Mouse (Mus musculus) heart, adult 2 months (tissue): ENCODE results near the gene 1110008L16Rik. TPM values are rescaled to one million over a fixed set of nuclear protein-coding genes. Genes with fewer than 3 reads are reported as not detected.
"Not testable (repeated sequence)": the region's sequence is repeated elsewhere in the genome, so short reads cannot be mapped to it uniquely, and the experiment has no call there.

Source experiments
- DNase-seq, 2 experiments: peaks; one replicate each; pipeline ENCODE4 v3.0.0; 2021
- H3K27ac ChIP-seq: fragments of 200-600 bp; 2 replicates; pipeline ENCODE4 v1.8.1; 2022
- H3K27me3 ChIP-seq: fragments of 200-500 bp; 2 replicates; pipeline ENCODE4 v1.6.1; 2012; ENCODE audit warnings: mild to moderate bottlenecking, low read length, inconsistent platforms, mixed read lengths; ENCODE audit not compliant: control insufficient read depth, insufficient read depth
- H3K36me3 ChIP-seq: fragments of 200-500 bp; 2 replicates; pipeline ENCODE4 v1.6.1; 2012; ENCODE audit warnings: low read length, inconsistent platforms; ENCODE audit not compliant: control insufficient read depth, insufficient read depth
- H3K4me1 ChIP-seq: fragments of 200-500 bp; 2 replicates; pipeline ENCODE4 v1.6.1; 2011; ENCODE audit warnings: low read length; ENCODE audit not compliant: control insufficient read depth, insufficient read depth
- H3K4me3 ChIP-seq: fragments of 200-600 bp; 2 replicates; pipeline ENCODE4 v1.8.1; 2022
- H3K79me2 ChIP-seq: fragments of 200-500 bp; replicated peaks from 2 replicates; pipeline ENCODE4 v1.6.1; 2012; ENCODE audit warnings: mild to moderate bottlenecking, inconsistent platforms, low read length, moderate library complexity, mixed read lengths; ENCODE audit not compliant: control insufficient read depth, insufficient read depth
- H3K9ac ChIP-seq: fragments of 200-500 bp; 2 replicates; pipeline ENCODE4 v1.6.1; 2012; ENCODE audit warnings: low read depth, mild to moderate bottlenecking, control low read depth, inconsistent platforms, low read length, mixed read lengths
- CTCF ChIP-seq: fragments of 200-600 bp; IDR thresholded peaks from 2 replicates; pipeline ENCODE4 v1.8.1; 2022; ENCODE audit warnings: antibody characterized with exemption, mild to moderate bottlenecking, moderate library complexity
- EP300 ChIP-seq: fragments of 200-500 bp; IDR thresholded peaks from 2 replicates; pipeline ENCODE4 v1.6.1; 2011; ENCODE audit warnings: low read depth, low read length, control low read depth; ENCODE audit not compliant: insufficient read depth
- POLR2A ChIP-seq: fragments of 200-500 bp; IDR thresholded peaks from 2 replicates; pipeline ENCODE4 v1.6.1; 2011; ENCODE audit warnings: mild to moderate bottlenecking, low read depth, low read length, control low read depth; ENCODE audit not compliant: insufficient read depth
- WGBS: fragments of 180-500 bp; shearing (Covaris S2); methylation state at CpG from one replicate; pipeline ENCODE4 v1.1.7; 2018; 5-methylcytosine and 5-hydroxymethylcytosine counted together
- intact Hi-C: fragments of 180-260 bp; cut with DNase I; formaldehyde crosslinking; loops from one replicate; pipeline ENCODE4 v1.15.1; 2025
- polyA plus RNA-seq: library from polyadenylated mRNA; depleted of rRNA; stranded (reverse); fragments of >200 nt; gene quantifications from 2 replicates; pipeline ENCODE4 v1.2.3, GENCODE M21; 2012
- total RNA-seq, 2 experiments: library from RNA; stranded (reverse); gene quantifications; 2 replicates each; pipeline ENCODE4 v1.2.3; 2021

1110008L16Rik gene
- total and polyA plus RNA-seq, 3 experiments, result 4.0 to 11.4 (median 9.8) TPM

- TF ChIP-seq EP300 (no peak), CTCF (no peak), POLR2A (no peak)
- WGBS, result 52% methylated on average over 7 of the region's 7 CpGs
- Histone ChIP-seq H3K9ac (no peak overlapping the region), H3K79me2 (no peaks in the 10 kb centered on the region), H3K27me3 (no peaks in the 10 kb centered on the region), H3K4me1 (peaks cover 1% of the 10 kb centered on the region; the same call in 1 of the 2 replicates), H3K4me3 (no peak overlapping the region), H3K36me3 (no peaks in the 10 kb centered on the region; the same call in 1 of the 2 replicates), H3K27ac (no peak overlapping the region)
- no peak for DNase-seq
- intact Hi-C loops, result no loop called here
Observed at GRCm38 (mm10) chr12:55325702-55326101, 26.3 kb downstream of the 1110008L16Rik start.

DNA sequence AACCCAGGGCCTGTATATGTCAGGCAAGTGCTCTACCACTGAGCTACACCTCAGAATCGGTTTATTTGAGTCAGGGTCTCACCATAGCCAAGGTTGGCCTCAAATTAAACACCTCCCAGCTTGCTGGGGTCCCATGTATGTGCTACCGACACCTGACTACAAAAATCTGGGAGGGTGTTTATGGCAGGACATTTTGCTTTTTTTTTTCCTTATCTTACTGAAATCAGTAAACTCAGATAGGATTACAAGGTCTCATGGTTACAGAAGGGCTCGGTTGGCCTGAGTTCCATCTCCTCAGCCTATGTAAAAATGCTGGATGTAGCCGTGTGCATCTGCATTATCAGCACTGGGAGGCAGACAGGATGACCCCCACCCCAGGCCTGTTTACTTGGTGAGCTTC, 29.4 kb downstream of the 1110008L16Rik start:
- no peak overlapping the region for H3K4me3 ChIP-seq
- no peaks in the 10 kb centered on the region; the same call in 1 of the 2 replicates for H3K36me3 ChIP-seq
- no peak overlapping the region for H3K9ac ChIP-seq
- TF ChIP-seq POLR2A (no peak), CTCF (no peak), EP300 (no peak)
- no peak for DNase-seq
- intact Hi-C loops, result no loop called here
- no peak overlapping the region for H3K27ac ChIP-seq
- no peaks in the 10 kb centered on the region for H3K4me1 ChIP-seq
- H3K27me3 ChIP-seq, result no peaks in the 10 kb centered on the region
- H3K79me2 ChIP-seq, result no peaks in the 10 kb centered on the region
- 79% methylated on average over 4 of the region's 4 CpGs for WGBS

DNA sequence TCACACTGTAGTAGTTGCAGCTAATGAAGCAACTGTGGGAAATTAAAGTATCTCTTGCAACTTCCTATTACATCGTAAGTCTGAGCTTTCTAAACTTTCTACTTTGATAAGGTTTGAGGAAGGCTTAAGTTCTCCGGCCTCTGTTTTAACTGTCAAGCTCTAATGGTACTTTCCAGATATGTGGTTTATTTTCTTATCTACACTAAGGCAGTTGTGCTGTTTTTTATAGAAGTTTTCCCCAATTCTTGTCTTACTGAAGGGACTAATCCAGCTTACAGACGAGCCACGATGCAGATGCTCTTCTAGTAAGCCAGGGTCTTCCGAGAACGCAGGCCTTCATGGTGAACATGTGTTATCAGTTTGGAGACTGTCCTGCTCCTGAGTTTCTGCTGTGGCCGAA, 30.0 kb downstream of the 1110008L16Rik start:
- no peak overlapping the region for H3K27ac ChIP-seq
- no peaks in the 10 kb centered on the region for H3K27me3 ChIP-seq
- H3K4me1 ChIP-seq, result no peaks in the 10 kb centered on the region
- no peak for DNase-seq
- no peaks in the 10 kb centered on the region for H3K79me2 ChIP-seq
- WGBS, result 85% methylated on average over 7 of the region's 7 CpGs
- no peak overlapping the region for H3K9ac ChIP-seq
- H3K4me3 ChIP-seq, result no peak overlapping the region
- TF ChIP-seq CTCF (no peak), EP300 (no peak), POLR2A (no peak)
- intact Hi-C loops, result no loop called here
- H3K36me3 ChIP-seq, result no peaks in the 10 kb centered on the region; the same call in 1 of the 2 replicates

- no peaks in the 10 kb centered on the region for H3K79me2 ChIP-seq
- no peak overlapping the region for H3K9ac ChIP-seq
- intact Hi-C loops, result no loop called here
- WGBS, result 94% methylated on average over 7 of the region's 7 CpGs
- H3K27ac ChIP-seq, result no peak overlapping the region
- DNase-seq, result no peak
- TF ChIP-seq CTCF (no peak), POLR2A (no peak), EP300 (no peak)
- H3K4me1 ChIP-seq, result no peaks in the 10 kb centered on the region
- H3K27me3 ChIP-seq, result no peaks in the 10 kb centered on the region
- H3K36me3 ChIP-seq, result no peaks in the 10 kb centered on the region
- H3K4me3 ChIP-seq, result no peak overlapping the region
Observed at GRCm38 (mm10) chr12:55333662-55334061, 34.3 kb downstream of the 1110008L16Rik start.

DNA sequence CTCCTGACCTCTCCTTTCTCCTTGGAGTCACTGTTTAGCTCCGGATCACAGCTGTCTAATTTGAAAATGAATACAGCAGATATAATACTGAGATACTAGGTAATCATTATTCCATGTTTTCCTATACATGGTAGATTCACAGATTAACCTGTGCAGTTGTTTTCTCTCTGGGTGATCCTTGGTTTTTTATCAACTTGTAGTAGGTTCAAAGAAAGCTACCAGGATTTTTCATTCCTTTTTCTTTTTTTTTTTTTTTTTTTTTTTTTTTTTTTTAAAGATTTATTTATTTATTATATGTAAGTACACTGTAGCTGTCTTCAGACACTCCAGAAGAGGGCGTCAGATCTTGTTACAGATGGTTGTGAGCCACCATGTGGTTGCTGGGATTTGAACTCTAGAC, 39.1 kb downstream of the 1110008L16Rik start:
- H3K27ac ChIP-seq, H3K9ac ChIP-seq, H3K36me3 ChIP-seq, H3K4me3 ChIP-seq, H3K4me1 ChIP-seq, intact Hi-C loops, DNase-seq, H3K27me3 ChIP-seq, H3K79me2 ChIP-seq: not testable (repeated sequence)
- 92% methylated on average over 1 of the region's 2 CpGs for WGBS

GRCm38 (mm10) chr12:55343045-55343444, 43.7 kb downstream of the 1110008L16Rik start:
- not testable (repeated sequence) for H3K27ac ChIP-seq

DNA sequence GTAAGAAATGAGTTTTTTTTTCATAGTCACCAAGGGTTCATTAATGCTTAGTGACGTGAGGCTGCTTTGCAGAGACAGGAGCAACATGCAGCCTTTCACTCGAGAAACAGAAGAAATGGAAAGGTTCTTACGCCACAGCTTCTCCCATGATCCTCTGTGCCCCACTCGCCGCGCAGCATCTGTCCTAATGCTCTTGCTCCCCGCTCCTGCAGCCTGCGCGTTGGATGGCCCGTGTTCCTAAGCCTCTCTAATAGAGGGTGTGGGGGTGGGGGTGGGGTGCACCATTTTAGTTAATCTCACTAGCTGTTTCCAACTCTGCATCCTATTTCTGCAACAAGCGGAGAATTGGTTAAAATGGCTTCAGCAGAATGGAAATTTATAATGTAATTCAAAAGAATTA, 44.6 kb downstream of the 1110008L16Rik start:
- intact Hi-C loops, result no loop called here
- WGBS, result 87% methylated on average over 11 of the region's 11 CpGs
- Histone ChIP-seq H3K4me1 (peaks cover 2% of the 10 kb centered on the region), H3K9ac (no peak overlapping the region), H3K36me3 (no peaks in the 10 kb centered on the region), H3K27ac (no peak overlapping the region), H3K27me3 (no peaks in the 10 kb centered on the region), H3K79me2 (no peaks in the 10 kb centered on the region), H3K4me3 (no peak overlapping the region)
- TF ChIP-seq POLR2A (no peak), EP300 (no peak), CTCF (no peak)
- no peak for DNase-seq

More at GRCm38 (mm10) chr12:55343045-55343444, 43.7 kb downstream of the 1110008L16Rik start:
- 45% methylated on average over 1 of the region's 1 CpGs for WGBS
- H3K4me3 ChIP-seq, H3K9ac ChIP-seq, H3K4me1 ChIP-seq, DNase-seq, H3K36me3 ChIP-seq, intact Hi-C loops, H3K27me3 ChIP-seq, H3K79me2 ChIP-seq: not testable (repeated sequence)
